Mouse (Mus musculus) intestine, embryonic 14.5 days (tissue): ENCODE results near the gene Fignl2. TPM values are rescaled to one million over a fixed set of nuclear protein-coding genes. Genes with fewer than 3 reads are reported as not detected.

Experiments used
- ATAC-seq: fragments of 200-750 bp; cut with Nextera tagmentation; replicated peaks from 2 replicates; pipeline ENCODE4 v1.8.0; 2017; ENCODE audit warnings: low read depth, moderate number of reproducible peaks, moderate TSS enrichment, moderate library complexity; ENCODE audit not compliant: low FRiP score, low TSS enrichment
- DNase-seq: peaks from one replicate; pipeline ENCODE4 v3.0.0-alpha.2; 2018; ENCODE audit warnings: low spot score
- H3K27ac ChIP-seq: fragments of 300-500 bp; sonication (generic); 2 replicates; pipeline ENCODE4 v1.5.1; 2014; ENCODE audit warnings: low read depth, mild to moderate bottlenecking, control low read depth
- H3K27me3 ChIP-seq: fragments of 300-500 bp; sonication (generic); replicated peaks from 2 replicates; pipeline ENCODE4 v1.6.1; 2014; ENCODE audit warnings: low read length, control low read depth; ENCODE audit not compliant: control insufficient read depth, insufficient read depth
- H3K36me3 ChIP-seq: fragments of 300-500 bp; sonication (generic); 2 replicates; pipeline ENCODE4 v1.6.1; 2014; ENCODE audit warnings: low read length, control low read depth; ENCODE audit not compliant: control insufficient read depth, insufficient read depth
- H3K4me1 ChIP-seq: fragments of 300-500 bp; sonication (generic); replicated peaks from 2 replicates; pipeline ENCODE4 v1.6.1; 2014; ENCODE audit warnings: low read length, control low read depth, mixed read lengths; ENCODE audit not compliant: control insufficient read depth, insufficient read depth
- H3K4me2 ChIP-seq: fragments of 300-500 bp; sonication (generic); 2 replicates; pipeline ENCODE4 v1.6.1; 2014; ENCODE audit warnings: low read length
- H3K4me3 ChIP-seq: fragments of 300-500 bp; sonication (generic); 2 replicates; pipeline ENCODE4 v1.5.1; 2014; ENCODE audit warnings: low read depth, low read length, control low read depth, mixed read lengths
- H3K9ac ChIP-seq: fragments of 300-500 bp; sonication (generic); 2 replicates; pipeline ENCODE4 v1.6.1; 2014; ENCODE audit warnings: mild to moderate bottlenecking, low read length
- H3K9me3 ChIP-seq: fragments of 300-500 bp; sonication (generic); 2 replicates; pipeline ENCODE4 v1.6.1; 2016; ENCODE audit warnings: low read length, control low read depth; ENCODE audit not compliant: control insufficient read depth
- WGBS: fragments of 180-500 bp; shearing (Covaris S2); extraction: QIAGEN DNeasy Blood & Tissue Kit; methylation state at CpG from one replicate; pipeline ENCODE4 v1.1.7; 2014; 5-methylcytosine and 5-hydroxymethylcytosine counted together
- polyA plus RNA-seq: library from polyadenylated mRNA; unstranded; fragments of >200 nt; fragmentation: Nextera tagmentation; extraction: Ambion mirVana; gene quantifications from 2 replicates; pipeline ENCODE4 v1.2.1, GENCODE M21; 2014

Gene Fignl2
- polyA plus RNA-seq, 1 experiment from 2014 or later, result 0.43 TPM

GRCm38 (mm10) chr15:101068029-101068428 lies 10.3 kb downstream of the Fignl2 start:
- DNase-seq, result no peak
- ATAC-seq, result no peak
- Histone ChIP-seq H3K27ac (peak overlapping the region; percentile 55; the same call in 1 of the 2 replicates), H3K4me2 (no peak overlapping the region), H3K9me3 (no peaks in the 10 kb centered on the region), H3K4me1 (peaks cover 76% of the 10 kb centered on the region), H3K36me3 (no peaks in the 10 kb centered on the region), H3K27me3 (no peaks in the 10 kb centered on the region), H3K9ac (no peak overlapping the region), H3K4me3 (no peak overlapping the region)
- WGBS, result 45% methylated on average over 3 of the region's 3 CpGs

GRCm38 (mm10) chr15:101066920-101067696 lies 11.3 kb downstream of the Fignl2 start:
- no peak overlapping the region for H3K4me3 ChIP-seq
- H3K4me2 ChIP-seq, result no peak overlapping the region
- H3K4me1 ChIP-seq, result peaks cover 70% of the 10 kb centered on the region
- 30% methylated on average over 7 of the region's 9 CpGs for WGBS
- no peaks in the 10 kb centered on the region for H3K36me3 ChIP-seq
- H3K9ac ChIP-seq, result no peak overlapping the region
- no peak for DNase-seq
- H3K9me3 ChIP-seq, result no peaks in the 10 kb centered on the region
- H3K27me3 ChIP-seq, result no peaks in the 10 kb centered on the region
- H3K27ac ChIP-seq, result peak overlapping the region; percentile 55
- no peak for ATAC-seq

DNA sequence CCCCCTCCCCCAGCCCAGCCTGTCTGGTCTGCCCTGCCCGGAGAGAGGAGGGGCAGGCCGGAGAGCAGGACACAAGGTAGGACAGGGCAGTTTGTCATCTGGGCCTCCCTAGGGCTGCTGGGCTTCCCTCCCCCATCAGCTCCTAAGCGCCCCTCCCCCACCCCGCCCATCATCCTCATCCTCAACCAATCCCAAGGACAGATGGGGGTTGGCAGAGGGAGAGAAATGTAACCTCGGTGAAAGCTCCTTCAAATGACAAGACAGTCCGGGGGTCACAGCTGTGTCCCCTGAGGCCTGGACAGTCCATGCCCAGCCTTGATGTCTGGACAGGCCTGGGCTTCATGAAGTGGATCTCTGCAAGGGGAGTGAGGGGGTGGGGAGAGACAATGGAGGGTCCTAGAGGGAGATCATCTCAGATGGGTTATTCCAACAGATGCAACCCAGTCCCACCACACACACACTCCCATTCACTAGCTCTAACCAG lies 12.0 kb downstream of the Fignl2 start:
- Histone ChIP-seq H3K9ac (no peak overlapping the region), H3K4me3 (no peak overlapping the region), H3K36me3 (no peaks in the 10 kb centered on the region), H3K27ac (no peak overlapping the region), H3K9me3 (no peaks in the 10 kb centered on the region), H3K27me3 (no peaks in the 10 kb centered on the region), H3K4me2 (no peak overlapping the region), H3K4me1 (peaks cover 65% of the 10 kb centered on the region)
- ATAC-seq (no peak), DNase-seq (no peak)
- 23% methylated on average over 6 of the region's 6 CpGs for whole genome bisulfite sequencing

DNA sequence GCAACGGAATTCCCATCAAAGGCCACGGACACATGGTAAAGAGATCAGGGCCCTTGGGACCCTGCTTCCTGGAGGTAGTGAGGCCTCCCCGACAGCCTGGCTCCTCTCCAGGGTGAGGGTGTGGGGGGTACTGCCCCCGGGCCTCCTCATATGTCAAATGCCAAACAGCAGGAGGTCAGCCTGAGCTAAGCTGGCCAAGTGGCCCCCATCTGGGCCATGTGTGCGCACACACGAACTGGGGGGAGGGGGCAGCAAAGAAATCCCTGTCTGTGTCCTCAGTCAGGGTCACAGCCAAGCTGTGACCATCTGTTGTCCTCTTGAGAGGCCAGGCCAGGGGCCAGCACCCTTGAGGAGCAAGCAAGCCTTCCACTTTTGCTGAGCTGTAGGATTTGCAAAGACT lies 13.3 kb downstream of the Fignl2 start:
- H3K27me3 ChIP-seq, result no peaks in the 10 kb centered on the region
- DNase-seq (no peak), ATAC-seq (no peak)
- H3K36me3 ChIP-seq, result no peaks in the 10 kb centered on the region
- H3K9me3 ChIP-seq, result no peaks in the 10 kb centered on the region
- no peak overlapping the region for H3K4me3 ChIP-seq
- whole genome bisulfite sequencing, result 43% methylated on average over 6 of the region's 6 CpGs
- H3K9ac ChIP-seq, result no peak overlapping the region
- H3K4me2 ChIP-seq, result no peak overlapping the region
- peaks cover 52% of the 10 kb centered on the region for H3K4me1 ChIP-seq
- no peak overlapping the region for H3K27ac ChIP-seq

DNA sequence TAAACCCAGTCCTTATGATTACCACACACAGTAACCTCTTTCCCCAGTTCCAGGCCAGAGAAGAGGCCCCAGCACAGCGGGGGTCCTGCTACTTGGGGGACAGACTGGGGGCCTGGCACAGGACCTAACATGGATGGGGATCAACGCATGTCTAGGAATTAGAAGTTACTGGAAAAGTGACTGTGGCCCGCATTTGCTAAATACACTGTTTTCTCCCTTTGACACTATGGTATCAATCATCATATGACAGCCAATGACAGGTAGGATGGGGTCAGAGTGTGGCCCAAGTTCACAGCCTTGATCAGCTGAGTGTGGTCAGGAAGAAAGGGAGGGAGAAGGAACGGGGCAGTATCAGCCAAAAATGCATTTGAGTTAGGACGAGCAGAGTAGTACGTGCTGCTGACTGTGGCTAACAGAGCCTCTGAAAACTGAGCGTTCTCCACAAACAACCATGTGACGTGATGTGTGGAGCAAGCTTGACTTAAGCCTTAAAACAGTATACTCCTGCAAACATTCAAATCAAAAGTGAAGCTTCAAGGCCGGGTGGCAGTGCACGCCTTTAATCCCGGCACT lies 18.0 kb downstream of the Fignl2 start:
- Histone ChIP-seq H3K4me2 (no peak overlapping the region), H3K27me3 (0 out of 2 replicates have a peak, but pooled peaks cover 5% of the 10 kb centered on the region), H3K9me3 (no peaks in the 10 kb centered on the region), H3K36me3 (no peaks in the 10 kb centered on the region), H3K4me3 (no peak overlapping the region), H3K9ac (no peak overlapping the region), H3K4me1 (peaks cover 6% of the 10 kb centered on the region; the same call in 1 of the 2 replicates), H3K27ac (no peak overlapping the region)
- DNase-seq (no peak), ATAC-seq (no peak)
- WGBS, result 69% methylated on average over 11 of the region's 11 CpGs

GRCm38 (mm10) chr15:101059570-101060279 lies 18.6 kb downstream of the Fignl2 start:
- DNase-seq, result no peak
- peaks cover 11% of the 10 kb centered on the region for H3K27me3 ChIP-seq
- H3K4me2 ChIP-seq, result no peak overlapping the region
- no peak overlapping the region for H3K27ac ChIP-seq
- H3K4me1 ChIP-seq, result no peaks in the 10 kb centered on the region
- no peak overlapping the region for H3K9ac ChIP-seq
- H3K9me3 ChIP-seq, result no peaks in the 10 kb centered on the region
- no peak for ATAC-seq
- H3K36me3 ChIP-seq, result no peaks in the 10 kb centered on the region
- H3K4me3 ChIP-seq, result no peak overlapping the region
- WGBS, result 56% methylated on average over 9 of the region's 9 CpGs

DNA sequence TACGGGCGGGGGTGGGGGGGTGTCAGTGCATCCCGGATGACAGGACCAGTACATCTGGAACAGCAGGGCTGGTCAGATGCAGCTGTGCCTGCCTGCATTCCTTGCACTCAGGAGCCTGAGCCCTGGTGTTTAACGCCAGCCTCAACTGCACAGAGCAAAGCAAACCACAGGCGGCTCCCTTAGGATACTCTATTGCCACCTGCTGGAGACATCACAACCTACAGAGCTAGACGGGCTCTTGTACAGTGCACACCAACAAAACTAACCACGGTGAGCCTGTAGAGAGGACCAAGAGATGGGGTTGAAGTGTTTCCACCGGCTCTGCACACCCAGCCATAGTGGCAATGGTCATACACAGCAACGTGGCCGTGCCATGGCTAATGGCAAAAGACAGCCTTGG lies 22.1 kb downstream of the Fignl2 start:
- no peak overlapping the region for H3K27ac ChIP-seq
- H3K9ac ChIP-seq, result no peak overlapping the region
- peaks cover 3% of the 10 kb centered on the region; the same call in 1 of the 2 replicates for H3K36me3 ChIP-seq
- ATAC-seq (peak; percentile 73), DNase-seq (peak; percentile 79)
- WGBS, result 44% methylated on average over 10 of the region's 10 CpGs
- H3K4me3 ChIP-seq, result no peak overlapping the region
- no peak overlapping the region for H3K4me2 ChIP-seq
- 0 out of 2 replicates have a peak, but pooled peaks cover 2% of the 10 kb centered on the region for H3K9me3 ChIP-seq
- peaks cover 10% of the 10 kb centered on the region for H3K4me1 ChIP-seq
- peaks cover 37% of the 10 kb centered on the region for H3K27me3 ChIP-seq

DNA sequence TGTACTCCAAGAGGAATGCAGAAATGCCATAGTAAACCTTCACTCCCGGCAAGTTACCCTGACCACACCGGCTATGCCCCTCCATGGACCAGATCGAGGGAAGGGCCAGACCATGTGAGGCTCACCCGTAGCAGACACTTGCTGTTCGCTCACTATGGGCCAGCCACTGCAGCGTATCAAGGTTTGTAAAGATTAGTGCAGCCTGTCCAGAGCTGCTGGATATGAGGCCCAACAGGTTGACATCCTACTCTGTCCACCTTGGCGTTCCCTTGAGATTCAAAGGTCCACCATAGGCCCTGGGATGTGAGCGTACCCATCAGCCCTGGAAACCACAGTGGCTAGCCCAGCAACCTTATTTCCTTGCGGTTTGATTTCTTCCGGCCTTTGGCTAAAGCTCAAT lies 23.8 kb downstream of the Fignl2 start:
- DNase-seq, result peak; percentile 63
- WGBS, result 84% methylated on average over 10 of the region's 10 CpGs

More for the DNA sequence above, 23.8 kb downstream of the Fignl2 start:
- Histone ChIP-seq H3K4me2 (no peak overlapping the region), H3K4me3 (no peak overlapping the region), H3K36me3 (peaks cover 3% of the 10 kb centered on the region; the same call in 1 of the 2 replicates), H3K27ac (no peak overlapping the region), H3K4me1 (peaks cover 10% of the 10 kb centered on the region), H3K27me3 (peaks cover 37% of the 10 kb centered on the region), H3K9me3 (0 out of 2 replicates have a peak, but pooled peaks cover 2% of the 10 kb centered on the region), H3K9ac (no peak overlapping the region)
- no peak for ATAC-seq
